Mouse (Mus musculus) neural tube, embryonic 13.5 days (tissue): Measurements from ENCODE around the gene Zbtb20. TPM values are rescaled to one million over a fixed set of nuclear protein-coding genes. Genes with fewer than 3 reads are reported as not detected.

Source experiments
- ATAC-seq: fragments of 200-750 bp; cut with Nextera tagmentation; 2 replicates; pipeline ENCODE4 v1.8.0; 2017; ENCODE audit warnings: low read depth, mild to moderate bottlenecking, moderate TSS enrichment, moderate library complexity
- H3K27ac ChIP-seq: fragments of 300-500 bp; sonication (generic); replicated peaks from 2 replicates; pipeline ENCODE4 v1.5.1; 2015; ENCODE audit warnings: moderate library complexity, mild to moderate bottlenecking, inconsistent platforms
- H3K27me3 ChIP-seq: fragments of 300-500 bp; sonication (generic); 2 replicates; pipeline ENCODE4 v1.6.1; 2015; ENCODE audit warnings: mild to moderate bottlenecking, inconsistent platforms
- H3K36me3 ChIP-seq: fragments of 300-500 bp; sonication (generic); 2 replicates; pipeline ENCODE4 v1.6.1; 2015; ENCODE audit warnings: mild to moderate bottlenecking, inconsistent platforms
- H3K4me1 ChIP-seq: fragments of 300-500 bp; sonication (generic); replicated peaks from 2 replicates; pipeline ENCODE4 v1.6.1; 2015; ENCODE audit warnings: inconsistent platforms
- H3K4me2 ChIP-seq: fragments of 300-500 bp; sonication (generic); 2 replicates; pipeline ENCODE4 v1.6.1; 2015; ENCODE audit warnings: inconsistent platforms, mild to moderate bottlenecking, moderate library complexity
- H3K4me3 ChIP-seq: fragments of 300-500 bp; sonication (generic); 2 replicates; pipeline ENCODE4 v1.5.1; 2015; ENCODE audit warnings: mild to moderate bottlenecking, inconsistent platforms
- H3K9ac ChIP-seq: fragments of 300-500 bp; sonication (generic); 2 replicates; pipeline ENCODE4 v1.6.1; 2015; ENCODE audit warnings: moderate library complexity, mild to moderate bottlenecking, inconsistent platforms
- H3K9me3 ChIP-seq: fragments of 300-500 bp; sonication (generic); 2 replicates; pipeline ENCODE4 v1.6.1; 2016; ENCODE audit warnings: inconsistent platforms
- WGBS: fragments of 180-500 bp; shearing (Covaris S2); methylation state at CpG from one replicate; pipeline ENCODE4 v1.1.7; 2015; 5-methylcytosine and 5-hydroxymethylcytosine counted together
- polyA plus RNA-seq: library from polyadenylated mRNA; unstranded; fragments of >200 nt; fragmentation: Nextera tagmentation; extraction: Ambion mirVana; gene quantifications from 2 replicates; pipeline ENCODE4 v1.2.1, GENCODE M21; 2015

Gene Zbtb20
- polyA plus RNA-seq, 1 experiment from 2014 or later: 71.4 TPM

GRCm38 (mm10) chr16:43482125-43482524 lies 606.4 kb downstream of the Zbtb20 start:
- 77% methylated on average over 3 of the region's 3 CpGs for WGBS

DNA sequence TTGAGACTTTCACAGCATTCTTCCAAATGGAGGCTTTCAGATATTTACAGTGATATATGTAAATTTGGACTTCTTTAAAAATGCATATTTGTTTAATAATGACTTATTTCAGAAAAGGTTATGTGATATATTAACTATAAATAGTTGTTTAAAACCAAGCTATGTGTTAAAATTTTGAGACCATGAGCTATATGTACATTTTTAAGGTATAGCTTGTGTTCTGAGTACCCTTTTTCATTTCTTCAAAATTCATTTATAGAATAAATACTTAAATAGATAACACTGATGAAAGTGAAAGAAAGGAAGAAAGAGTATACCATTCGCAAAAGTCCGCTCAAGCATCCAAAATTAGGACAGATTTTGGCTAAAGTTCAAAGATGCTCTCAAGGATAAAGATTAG lies 607.1 kb downstream of the Zbtb20 start:
- H3K9me3 ChIP-seq: no peaks in the 10 kb centered on the region
- H3K4me3 ChIP-seq: no peak overlapping the region
- H3K4me2 ChIP-seq: no peak overlapping the region
- WGBS: 96% methylated on average over 2 of the region's 2 CpGs
- H3K36me3 ChIP-seq: no peaks in the 10 kb centered on the region
- no peak overlapping the region for H3K27ac ChIP-seq
- no peaks in the 10 kb centered on the region for H3K4me1 ChIP-seq
- no peak for ATAC-seq
- no peak overlapping the region for H3K9ac ChIP-seq
- H3K27me3 ChIP-seq: no peaks in the 10 kb centered on the region

More at GRCm38 (mm10) chr16:43482125-43482524, 606.4 kb downstream of the Zbtb20 start:
- Histone ChIP-seq H3K4me1 (no peaks in the 10 kb centered on the region), H3K27ac (no peak overlapping the region), H3K36me3 (no peaks in the 10 kb centered on the region), H3K27me3 (no peaks in the 10 kb centered on the region), H3K4me3 (no peak overlapping the region), H3K4me2 (no peak overlapping the region), H3K9me3 (no peaks in the 10 kb centered on the region), H3K9ac (no peak overlapping the region)
- no peak for ATAC-seq

DNA sequence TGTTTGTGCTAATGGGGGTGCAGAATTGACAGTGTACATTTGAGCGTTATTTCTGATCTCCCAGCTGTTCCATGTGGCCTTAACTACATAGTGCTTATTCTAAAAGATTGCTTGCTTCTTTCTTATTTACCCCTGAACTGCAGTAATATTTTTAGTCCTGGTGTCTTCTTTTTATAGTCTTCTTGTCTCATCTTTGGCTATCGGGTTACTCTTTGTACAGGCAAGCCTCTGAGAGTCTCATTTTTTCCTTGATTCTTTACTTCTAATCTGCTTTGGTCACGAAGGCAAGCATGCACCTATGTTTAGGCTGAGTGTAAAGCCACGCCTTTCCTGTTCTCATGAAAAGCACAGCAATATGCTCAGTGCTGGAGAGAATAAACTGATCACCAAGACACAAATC lies 608.7 kb downstream of the Zbtb20 start:
- Histone ChIP-seq H3K4me3 (no peak overlapping the region), H3K4me2 (no peak overlapping the region), H3K36me3 (no peaks in the 10 kb centered on the region), H3K27ac (no peak overlapping the region), H3K9ac (no peak overlapping the region), H3K4me1 (no peaks in the 10 kb centered on the region), H3K27me3 (no peaks in the 10 kb centered on the region), H3K9me3 (no peaks in the 10 kb centered on the region)
- ATAC-seq: no peak
- WGBS: 84% methylated on average over 4 of the region's 4 CpGs

- Histone ChIP-seq H3K4me3 (no peak overlapping the region), H3K9ac (no peak overlapping the region), H3K27ac (no peak overlapping the region), H3K4me1 (no peaks in the 10 kb centered on the region), H3K36me3 (no peaks in the 10 kb centered on the region), H3K9me3 (no peaks in the 10 kb centered on the region), H3K27me3 (no peaks in the 10 kb centered on the region), H3K4me2 (no peak overlapping the region)
- WGBS: 85% methylated on average over 3 of the region's 3 CpGs
- no peak for ATAC-seq
These were observed 613.7 kb downstream of the Zbtb20 start for GRCm38 (mm10) chr16:43489362-43489761.

GRCm38 (mm10) chr16:43489984-43490383 lies 614.3 kb downstream of the Zbtb20 start:
- Histone ChIP-seq H3K4me3 (no peak overlapping the region), H3K27ac (no peak overlapping the region), H3K36me3 (no peaks in the 10 kb centered on the region), H3K9ac (no peak overlapping the region), H3K4me2 (no peak overlapping the region), H3K27me3 (no peaks in the 10 kb centered on the region), H3K9me3 (no peaks in the 10 kb centered on the region), H3K4me1 (no peaks in the 10 kb centered on the region)
- ATAC-seq: no peak
- WGBS: 92% methylated on average over 12 of the region's 12 CpGs

GRCm38 (mm10) chr16:43492863-43493262 lies 617.2 kb downstream of the Zbtb20 start:
- H3K4me2 ChIP-seq: no peak overlapping the region
- no peaks in the 10 kb centered on the region for H3K27me3 ChIP-seq
- no peak for ATAC-seq
- H3K4me1 ChIP-seq: no peaks in the 10 kb centered on the region
- H3K9me3 ChIP-seq: no peaks in the 10 kb centered on the region
- WGBS: 93% methylated on average over 1 of the region's 1 CpGs
- no peak overlapping the region for H3K9ac ChIP-seq
- no peak overlapping the region for H3K27ac ChIP-seq
- H3K36me3 ChIP-seq: no peaks in the 10 kb centered on the region
- no peak overlapping the region for H3K4me3 ChIP-seq

GRCm38 (mm10) chr16:43493596-43494385 lies 618.1 kb downstream of the Zbtb20 start:
- Histone ChIP-seq H3K27me3 (no peaks in the 10 kb centered on the region), H3K4me1 (no peaks in the 10 kb centered on the region), H3K4me2 (no peak overlapping the region), H3K4me3 (no peak overlapping the region), H3K9me3 (no peaks in the 10 kb centered on the region), H3K27ac (no peak overlapping the region), H3K36me3 (no peaks in the 10 kb centered on the region), H3K9ac (no peak overlapping the region)
- 65% methylated on average over 5 of the region's 5 CpGs for WGBS
- no peak for ATAC-seq

DNA sequence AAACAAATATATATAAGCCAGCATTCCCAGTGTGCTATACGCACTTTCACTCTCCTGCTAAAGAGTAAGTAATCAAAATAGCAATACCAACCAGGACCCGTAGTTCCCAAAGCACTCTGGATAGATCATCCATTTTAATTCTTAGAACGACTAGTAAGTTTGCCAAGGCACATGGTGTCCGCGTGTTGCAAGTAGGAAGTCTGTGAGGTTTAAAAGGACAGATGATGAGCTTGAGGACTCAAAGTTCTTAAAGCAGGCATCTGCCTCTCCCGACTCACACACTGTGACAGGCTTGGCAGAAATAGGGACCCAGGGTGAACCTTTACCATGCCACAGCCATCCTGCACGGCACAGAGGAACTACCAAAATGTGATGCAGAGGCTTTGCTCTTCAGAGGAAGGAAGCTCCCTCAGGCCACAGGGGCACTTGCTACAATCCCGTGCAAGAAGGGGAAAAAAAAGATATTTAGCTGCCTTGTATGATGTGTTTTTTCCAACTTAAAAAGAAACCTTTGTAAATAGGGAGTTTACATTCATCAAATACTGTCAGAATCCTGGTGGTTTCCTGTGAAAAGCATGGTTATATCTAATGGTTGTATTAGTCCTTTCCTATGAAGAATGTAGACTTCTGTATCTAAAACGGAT lies 619.6 kb downstream of the Zbtb20 start:
- H3K27me3 ChIP-seq: no peaks in the 10 kb centered on the region
- H3K4me3 ChIP-seq: no peak overlapping the region
- H3K27ac ChIP-seq: no peak overlapping the region
- no peaks in the 10 kb centered on the region for H3K9me3 ChIP-seq
- no peak overlapping the region for H3K9ac ChIP-seq
- H3K4me1 ChIP-seq: peaks cover 5% of the 10 kb centered on the region; the same call in 1 of the 2 replicates
- 85% methylated on average over 9 of the region's 9 CpGs for WGBS
- ATAC-seq: no peak
- no peaks in the 10 kb centered on the region for H3K36me3 ChIP-seq
- H3K4me2 ChIP-seq: no peak overlapping the region

DNA sequence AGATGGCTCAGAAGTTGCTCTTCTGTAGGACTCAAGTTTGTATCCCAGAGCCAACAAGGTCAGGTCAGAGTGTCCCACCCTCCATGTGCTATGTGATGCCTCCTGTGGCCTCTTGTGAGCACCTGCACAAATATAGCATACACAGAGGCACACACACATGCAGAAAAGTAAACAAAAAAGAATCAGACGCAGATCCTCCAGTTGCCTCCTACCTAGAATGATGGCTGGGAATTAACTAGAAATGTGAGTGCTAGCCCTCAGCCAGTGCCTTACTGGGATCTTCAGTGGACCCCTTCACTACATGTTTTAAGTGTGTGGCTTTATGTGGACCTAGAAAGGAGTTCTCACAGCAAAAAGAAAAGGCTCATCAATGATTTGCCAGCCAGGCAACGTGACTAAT lies 621.4 kb downstream of the Zbtb20 start:
- Histone ChIP-seq H3K4me3 (no peak overlapping the region), H3K9me3 (no peaks in the 10 kb centered on the region), H3K4me1 (peaks cover 18% of the 10 kb centered on the region), H3K27ac (no peak overlapping the region), H3K9ac (no peak overlapping the region), H3K4me2 (no peak overlapping the region), H3K27me3 (no peaks in the 10 kb centered on the region), H3K36me3 (no peaks in the 10 kb centered on the region)
- no peak for ATAC-seq
- 68% methylated on average over 2 of the region's 2 CpGs for WGBS

GRCm38 (mm10) chr16:43500132-43500853 lies 624.6 kb downstream of the Zbtb20 start:
- Histone ChIP-seq H3K27me3 (no peaks in the 10 kb centered on the region), H3K27ac (no peak overlapping the region; the same call in 1 of the 2 replicates), H3K9ac (no peak overlapping the region), H3K9me3 (no peaks in the 10 kb centered on the region), H3K4me1 (peaks cover 32% of the 10 kb centered on the region), H3K36me3 (no peaks in the 10 kb centered on the region), H3K4me3 (no peak overlapping the region), H3K4me2 (no peak overlapping the region)
- 68% methylated on average over 8 of the region's 8 CpGs for WGBS
- ATAC-seq: no peak

DNA sequence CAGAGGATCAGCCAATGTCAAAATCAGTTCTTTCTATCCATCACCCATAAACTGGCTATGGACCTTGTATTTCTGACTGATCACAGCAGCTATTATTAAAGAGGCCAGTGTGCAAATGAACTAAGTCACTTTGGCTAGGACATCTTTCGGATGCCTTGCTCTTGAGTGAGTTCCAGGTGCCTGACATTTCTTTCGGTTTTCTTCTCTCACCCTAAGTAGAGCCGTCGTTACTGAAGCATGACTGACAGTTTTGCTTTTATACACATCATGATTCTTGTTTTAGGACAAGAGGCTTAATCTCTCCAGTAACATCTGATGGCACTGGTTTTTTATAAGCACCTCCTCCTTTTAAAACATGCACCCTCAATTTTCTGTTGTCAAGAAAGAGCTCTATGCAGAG lies 625.6 kb downstream of the Zbtb20 start:
- H3K4me1 ChIP-seq: peaks cover 42% of the 10 kb centered on the region
- no peak overlapping the region for H3K27ac ChIP-seq
- H3K4me3 ChIP-seq: no peak overlapping the region
- no peak overlapping the region for H3K9ac ChIP-seq
- H3K4me2 ChIP-seq: no peak overlapping the region
- no peaks in the 10 kb centered on the region for H3K9me3 ChIP-seq
- WGBS: 81% methylated on average over 4 of the region's 4 CpGs
- H3K27me3 ChIP-seq: no peaks in the 10 kb centered on the region
- H3K36me3 ChIP-seq: no peaks in the 10 kb centered on the region
- no peak for ATAC-seq

DNA sequence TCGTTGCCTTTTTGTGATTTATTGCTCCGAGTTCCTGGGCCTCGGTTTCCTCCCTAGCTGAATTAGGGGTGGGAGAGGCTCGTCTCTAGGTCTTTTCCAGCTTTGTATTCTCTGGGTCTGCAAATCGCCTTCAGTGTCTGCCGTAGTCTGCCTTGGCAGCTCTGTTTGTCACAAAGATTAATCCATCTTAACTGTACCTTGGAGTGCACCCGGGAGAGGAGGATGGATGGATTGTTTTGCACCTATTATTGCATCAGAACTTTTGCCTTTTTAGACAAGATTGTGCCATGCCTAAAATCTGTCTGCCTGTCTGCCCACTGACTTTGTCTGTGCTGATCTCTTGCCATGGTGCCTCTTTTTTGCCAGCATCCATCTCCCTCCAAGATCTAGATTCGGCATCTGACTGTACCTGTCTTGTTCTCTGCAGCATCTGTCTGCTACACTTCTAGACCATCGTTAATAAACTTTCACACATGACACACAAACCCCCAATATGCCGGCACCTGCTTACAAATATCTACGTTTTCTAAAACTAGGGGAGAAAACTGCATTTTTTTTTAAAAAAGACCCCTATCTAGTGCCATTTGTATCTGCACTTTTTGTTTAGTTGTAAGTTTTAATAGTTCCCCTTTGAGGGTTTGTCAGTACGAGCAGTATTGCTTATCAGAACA lies 626.8 kb downstream of the Zbtb20 start:
- ATAC-seq: no peak
- Histone ChIP-seq H3K9me3 (no peaks in the 10 kb centered on the region), H3K9ac (peak overlapping the region; percentile 95), H3K36me3 (no peaks in the 10 kb centered on the region), H3K27me3 (no peaks in the 10 kb centered on the region), H3K27ac (peak overlapping the region; percentile 99), H3K4me2 (peak overlapping the region; percentile 82), H3K4me3 (peak overlapping the region; percentile 60), H3K4me1 (peaks cover 54% of the 10 kb centered on the region)
- WGBS: 17% methylated on average over 12 of the region's 12 CpGs
